Mouse (Mus musculus): ENCODE results near the gene Setd5.

GRCm38 (mm10) chr6:113172568-113172967, 95.4 kb downstream of the Setd5 start:
- TF ChIP-seq EP300 (IDR thresholded peaks at IDR 0.05; ENCODE audit: insufficient read depth, low read depth, low read length) (0 out of 2 replicates have a peak, but pooled peaks have one; percentile 40), CTCF (IDR thresholded peaks at IDR 0.05) (peak; percentile 93)

Measured in heart, adult 2 months (tissue).